Mouse (Mus musculus) lung, postnatal 4 days (tissue): ENCODE measurements at regions not wholly inside any gene's neighbourhood (a gene's known extent, or its start where the extent isn't known, plus 50 kb on each side); places are given as distances from the start of the nearest gene placed in this dataset.

ENCODE experiments used
- DNase-seq, 2 experiments: peaks; one replicate each; pipeline ENCODE4 v3.0.0; 2021

- DNase-seq, result no peak
These were observed 225.3 kb upstream of the Gadl1 start for GRCm38 (mm10) chr9:115683951-115684350.

- no peak for DNase-seq
These were observed 222.7 kb upstream of the Gadl1 start for GRCm38 (mm10) chr9:115686605-115687004.

GRCm38 (mm10) chr9:115692837-115693236 lies 216.4 kb upstream of the Gadl1 start:
- DNase-seq, result no peak

- peak in 1 of 2 experiments; percentile 6 for DNase-seq
These were observed 205.5 kb upstream of the Gadl1 start for GRCm38 (mm10) chr9:115703791-115704190.

- DNase-seq, result peak; percentile 62 to 73
These were observed 205.0 kb upstream of the Gadl1 start for GRCm38 (mm10) chr9:115704249-115704648.

GRCm38 (mm10) chr9:115705761-115706160 lies 203.5 kb upstream of the Gadl1 start:
- no peak for DNase-seq

GRCm38 (mm10) chr9:115708199-115708934 lies 200.9 kb upstream of the Gadl1 start:
- DNase-seq, result peak; percentile 66 to 75

- DNase-seq, result peak in 1 of 2 experiments; percentile 62
These were observed 199.1 kb upstream of the Gadl1 start for GRCm38 (mm10) chr9:115710039-115710739.

GRCm38 (mm10) chr9:115720306-115720705 lies 188.9 kb upstream of the Gadl1 start:
- no peak for DNase-seq

- DNase-seq, result no peak
These were observed 188.4 kb upstream of the Gadl1 start for GRCm38 (mm10) chr9:115720841-115721240.

GRCm38 (mm10) chr9:115724063-115724462 lies 185.2 kb upstream of the Gadl1 start:
- DNase-seq, result no peak

GRCm38 (mm10) chr9:115727361-115727760 lies 181.9 kb upstream of the Gadl1 start:
- peak; percentile 33 to 42 for DNase-seq

- DNase-seq, result peak; percentile 22 to 65
These were observed 177.7 kb upstream of the Gadl1 start for GRCm38 (mm10) chr9:115731557-115731956.

- no peak for DNase-seq
These were observed 176.2 kb upstream of the Gadl1 start for GRCm38 (mm10) chr9:115733104-115733503.

GRCm38 (mm10) chr9:115739984-115740383 lies 169.3 kb upstream of the Gadl1 start:
- no peak for DNase-seq

GRCm38 (mm10) chr9:115746436-115746835 lies 162.8 kb upstream of the Gadl1 start:
- DNase-seq, result no peak

GRCm38 (mm10) chr9:115760496-115760895 lies 148.8 kb upstream of the Gadl1 start:
- peak; percentile 9 to 35 for DNase-seq

- no peak for DNase-seq
These were observed 145.1 kb upstream of the Gadl1 start for GRCm38 (mm10) chr9:115764136-115764535.

GRCm38 (mm10) chr9:115766471-115766870 lies 142.8 kb upstream of the Gadl1 start:
- DNase-seq, result no peak

- DNase-seq, result no peak
These were observed 134.1 kb upstream of the Gadl1 start for GRCm38 (mm10) chr9:115775112-115775511.

GRCm38 (mm10) chr9:115775858-115776257 lies 133.4 kb upstream of the Gadl1 start:
- no peak for DNase-seq

- no peak for DNase-seq
These were observed 132.0 kb upstream of the Gadl1 start for GRCm38 (mm10) chr9:115777097-115777864.

- DNase-seq, result no peak
These were observed 130.4 kb upstream of the Gadl1 start for GRCm38 (mm10) chr9:115778862-115779261.
